In the genomic region with DNA sequence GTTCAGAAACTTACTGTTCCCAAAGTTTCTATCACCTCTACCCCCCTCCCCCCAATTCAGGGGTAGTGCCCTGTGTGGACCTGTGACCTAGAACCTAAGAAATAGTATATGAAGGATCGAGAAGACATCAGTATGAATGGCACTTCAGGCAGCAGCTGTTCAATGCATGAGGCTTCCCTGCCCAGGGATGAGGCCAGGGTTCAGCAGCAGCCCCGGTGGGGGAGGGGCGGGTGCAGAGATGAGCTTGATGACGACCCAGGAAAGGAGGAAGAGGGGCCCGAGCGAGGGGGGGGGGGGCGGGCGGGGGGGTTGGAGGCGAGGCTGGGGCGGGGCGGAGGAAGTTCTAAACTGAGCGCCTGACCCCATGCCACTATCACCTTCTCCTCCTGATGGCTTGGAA, we compare ENCODE assay signal across 19 mouse cellular contexts. TPM values are rescaled to one million over a fixed set of nuclear protein-coding genes. Genes with fewer than 3 reads are reported as not detected.
A peak's percentile ranks its signal among the peaks of the same experiment; 100 is the strongest.
DNase-seq lines count a peak whose midpoint lies in the region; ATAC-seq and TF ChIP-seq lines count a peak whose summit lies in the region.
"Had no signal": no experiment of that assay in that cellular context is flagged by ENCODE, and none has a peak within 500 bp of the region (broad histone marks: within the 10 kb centered on the region; RNA-seq: fewer than 3 reads in every experiment).

No protein-coding gene starts in this region.

- TF ChIP-seq RAD21 in CH12.LX (IDR thresholded peaks at IDR 0.05; ENCODE audit: low read depth, low read length): no peak

- no peak overlapping the region for H3K4me3 ChIP-seq in heart, embryonic 12.5 days
- H3K4me3 ChIP-seq in CH12.LX (replicated peaks in 1 of 3; ENCODE audit: low read depth in 2 of 3, low read length in 2 of 3, poor library complexity in 1 of 3): no peak overlapping the region
- no peak overlapping the region for H3K4me3 ChIP-seq in embryonic facial prominence, embryonic 10.5 days
- H3K4me3 ChIP-seq in midbrain, embryonic 15.5 days: no peak overlapping the region
- H3K4me3 ChIP-seq: embryonic facial prominence, embryonic 15.5 days; heart, embryonic 15.5 days; neural tube, embryonic 13.5 days had no signal

- no peak overlapping the region for H3K27ac ChIP-seq in heart, embryonic 12.5 days (ENCODE audit: poor library complexity, severe bottlenecking)
- H3K27ac ChIP-seq in CH12.LX (ENCODE audit: insufficient read depth, low read depth): no peak overlapping the region
- no peak overlapping the region; the same call in 1 of the 2 replicates for H3K27ac ChIP-seq in embryonic facial prominence, embryonic 10.5 days (replicated peaks)
- H3K27ac ChIP-seq in midbrain, embryonic 15.5 days: no peak overlapping the region
- H3K27ac ChIP-seq: embryonic facial prominence, embryonic 15.5 days; heart, embryonic 15.5 days; neural tube, embryonic 13.5 days had no signal

- no peaks in the 10 kb centered on the region for H3K27me3 ChIP-seq in heart, embryonic 12.5 days (replicated peaks)
- H3K27me3 ChIP-seq in CH12.LX (replicated peaks): no peaks in the 10 kb centered on the region
- H3K27me3 ChIP-seq in embryonic facial prominence, embryonic 10.5 days (replicated peaks; ENCODE audit: low read depth, poor library complexity, severe bottlenecking): peaks cover 8% of the 10 kb centered on the region; the same call in 1 of the 2 replicates
- H3K27me3 ChIP-seq in midbrain, embryonic 15.5 days (replicated peaks): no peaks in the 10 kb centered on the region
- H3K27me3 ChIP-seq: embryonic facial prominence, embryonic 15.5 days; heart, embryonic 15.5 days; neural tube, embryonic 13.5 days; Patski had no signal

- no peak for ATAC-seq in heart, embryonic 12.5 days (ENCODE audit: insufficient number of reproducible peaks, low FRiP score)
- ATAC-seq in megakaryocyte, adult 5-6 weeks (ENCODE audit: poor library complexity, severe bottlenecking): peak; percentile 51
- ATAC-seq in midbrain, embryonic 15.5 days (replicated peaks): no peak
- ATAC-seq: Patski had no signal

- peak overlapping the region; percentile 18; the same call in 1 of the 2 replicates for H3K4me2 ChIP-seq in heart, embryonic 12.5 days
- no peak overlapping the region for H3K4me2 ChIP-seq in CH12.LX (ENCODE audit: insufficient read depth, low read depth, poor library complexity, severe bottlenecking)
- no peak overlapping the region for H3K4me2 ChIP-seq in midbrain, embryonic 15.5 days
- H3K4me2 ChIP-seq: embryonic facial prominence, embryonic 15.5 days; heart, embryonic 15.5 days; neural tube, embryonic 13.5 days had no signal

- H3K9ac ChIP-seq in heart, embryonic 12.5 days: no peak overlapping the region
- H3K9ac ChIP-seq in CH12.LX (ENCODE audit: insufficient read depth, low read depth): no peak overlapping the region
- no peak overlapping the region for H3K9ac ChIP-seq in midbrain, embryonic 15.5 days
- H3K9ac ChIP-seq: embryonic facial prominence, embryonic 15.5 days; heart, embryonic 15.5 days; neural tube, embryonic 13.5 days had no signal

- no peaks in the 10 kb centered on the region for H3K79me2 ChIP-seq in CH12.LX (replicated peaks; ENCODE audit: control insufficient read depth, extremely low read depth, insufficient read depth, poor library complexity, severe bottlenecking)

- dilution Hi-C loops in CH12.LX (cut with MboI; ENCODE audit: extremely low pct_ligation_motif_present, extremely low pct_unique_long_range_greater_than_20kb, low sequenced_read_pairs): no loop called here

- DNase-seq in heart, adult 18-20 months: no peak
- peak; percentile 27 for DNase-seq in CH12.LX (ENCODE audit: extremely low read depth)
- peak; percentile 46 for DNase-seq in embryonic facial prominence, embryonic 10.5 days (ENCODE audit: low spot score)
- no peak for DNase-seq in adrenal gland, postnatal 10 days
- no peak for DNase-seq in adrenal gland, adult (ENCODE audit: inconsistent age in 2 of 2, low spot score in 1 of 2)
- DNase-seq: adrenal gland, postnatal 14 days; right cerebral cortex, postnatal 14 days had no signal

- in situ Hi-C loops in CH12.LX (cut with MboI; ENCODE audit: low pct_ligation_motif_present, low pct_unique_long_range_greater_than_20kb, low sequenced_read_pairs): loop anchor here (5.0 kb wide), 1 partner anchor 34 kb away; no protein-coding TSS in a partner anchor

- H3K36me3 ChIP-seq in heart, embryonic 12.5 days: no peaks in the 10 kb centered on the region
- no peaks in the 10 kb centered on the region for H3K36me3 ChIP-seq in CH12.LX (replicated peaks in 1 of 2; ENCODE audit: control insufficient read depth in 1 of 2, insufficient read depth in 1 of 2, low read length in 1 of 2)
- H3K36me3 ChIP-seq in embryonic facial prominence, embryonic 10.5 days (replicated peaks): no peaks in the 10 kb centered on the region
- no peaks in the 10 kb centered on the region for H3K36me3 ChIP-seq in midbrain, embryonic 15.5 days (replicated peaks)
- H3K36me3 ChIP-seq: embryonic facial prominence, embryonic 15.5 days; heart, embryonic 15.5 days; neural tube, embryonic 13.5 days had no signal

- no peak for TF ChIP-seq EP300 in CH12.LX (IDR thresholded peaks at IDR 0.05; ENCODE audit: low read length)

- H3K4me1 ChIP-seq in heart, embryonic 12.5 days (replicated peaks): peaks cover 30% of the 10 kb centered on the region
- H3K4me1 ChIP-seq in CH12.LX (ENCODE audit: control insufficient read depth in 1 of 2, insufficient read depth in 2 of 2): peaks cover 37 to 62% of the 10 kb centered on the region in 2 experiments
- peaks cover 16% of the 10 kb centered on the region for H3K4me1 ChIP-seq in embryonic facial prominence, embryonic 10.5 days
- no peaks in the 10 kb centered on the region for H3K4me1 ChIP-seq in midbrain, embryonic 15.5 days

- TF ChIP-seq POLR2A in CH12.LX (IDR thresholded peaks at IDR 0.05; ENCODE audit: low read depth, low read length): no peak

- 12% methylated on average over 3 of the region's 12 CpGs for WGBS in heart, embryonic 12.5 days
- 8% methylated on average over 10 of the region's 12 CpGs for WGBS in embryonic facial prominence, embryonic 10.5 days
- WGBS in midbrain, embryonic 15.5 days: 11% methylated on average over 8 of the region's 12 CpGs

- no peak for TF ChIP-seq CTCF in CH12.LX (conservative IDR thresholded peaks at IDR 0.05 in 1 of 2, IDR thresholded peaks at IDR 0.05 in 1 of 2; ENCODE audit: low read depth in 2 of 2, low read length in 2 of 2)

- H3K9me3 ChIP-seq in heart, embryonic 12.5 days (replicated peaks): peaks cover 9% of the 10 kb centered on the region; the same call in 1 of the 2 replicates
- no peaks in the 10 kb centered on the region for H3K9me3 ChIP-seq in CH12.LX (replicated peaks; ENCODE audit: low read length)
- H3K9me3 ChIP-seq in embryonic facial prominence, embryonic 10.5 days: no peaks in the 10 kb centered on the region
- H3K9me3 ChIP-seq in midbrain, embryonic 15.5 days: no peaks in the 10 kb centered on the region
- H3K9me3 ChIP-seq: embryonic facial prominence, embryonic 15.5 days; heart, embryonic 15.5 days; neural tube, embryonic 13.5 days had no signal

TF ChIP-seq in CH12.LX, 34 proteins besides CTCF, POLR2A, EP300 and RAD21:
- no peak for TF ChIP-seq ZKSCAN1 (IDR thresholded peaks at IDR 0.05; ENCODE audit: borderline replicate concordance, low read depth, low read length)
- TF ChIP-seq MEF2A (IDR thresholded peaks at IDR 0.05; ENCODE audit: borderline replicate concordance, low read depth, low read length): 0 out of 2 replicates have a peak, but pooled peaks have one; percentile 13

RNA-seq across cellular contexts. Expression of a gene that starts 3.6 kb away (rescaled TPM):
- not detected in 2 replicates for polyA plus RNA-seq in heart, embryonic 12.5 days (2016; fragmentation: Nextera tagmentation; extraction: Ambion mirVana)
- total RNA-seq in heart, adult 18-20 months (2021): not detected
- total RNA-seq in CH12.LX (2012; rRNA removed) (0.89 and 1.3 TPM in 2 replicates), CH12.LX (2014; rRNA removed) (0.77 and 0.90 TPM in 2 replicates)
- 1.0 and 1.4 TPM in 2 replicates for polyA plus RNA-seq in CH12.LX (2012; ENCODE audit: insufficient read length, low read depth)
- not detected in 2 replicates for polyA plus RNA-seq in embryonic facial prominence, embryonic 10.5 days (2016; fragmentation: Nextera tagmentation; extraction: Ambion mirVana)
- total RNA-seq in megakaryocyte, adult 5-6 weeks (2015): not detected in 2 replicates
- not detected in 2 replicates for total RNA-seq in megakaryocyte, adult 5-6 weeks (2017)
- total RNA-seq in adrenal gland, postnatal 10 days (2021): not detected
- polyA plus RNA-seq in midbrain, embryonic 15.5 days (2015; fragmentation: Nextera tagmentation; extraction: Ambion mirVana): not detected in 2 replicates
- total RNA-seq: adrenal gland, postnatal 14 days; layer of hippocampus, postnatal 25 days had no signal
- polyA plus RNA-seq: embryonic facial prominence, embryonic 15.5 days; frontal cortex, adult 2 months; heart, embryonic 15.5 days; kidney, adult 2 months; limb, embryonic 11.5 days; neural tube, embryonic 13.5 days; Patski; stomach, embryonic 16.5 days had no signal

RNA-seq across cellular contexts. Expression of a gene that starts 9.6 kb away (rescaled TPM):
- polyA plus RNA-seq in heart, embryonic 12.5 days (2016; fragmentation: Nextera tagmentation; extraction: Ambion mirVana): 0.13 TPM in 1 of 2 replicates, not detected in the other
- not detected for total RNA-seq in heart, adult 18-20 months (2021)
- 0.04 and 0.17 TPM in 2 replicates for total RNA-seq in CH12.LX (2012; rRNA removed)
- total RNA-seq in CH12.LX (2014; rRNA removed): 0.04 TPM in 1 of 2 replicates, not detected in the other
- polyA plus RNA-seq in CH12.LX (2012; ENCODE audit: insufficient read length, low read depth): not detected in 2 replicates
- polyA plus RNA-seq in embryonic facial prominence, embryonic 10.5 days (2016; fragmentation: Nextera tagmentation; extraction: Ambion mirVana): 0.33 and 0.51 TPM in 2 replicates
- 0.41 TPM in 1 of 2 replicates, not detected in the other for total RNA-seq in megakaryocyte, adult 5-6 weeks (2015)
- 0.04 TPM in 1 of 2 replicates, not detected in the other for total RNA-seq in megakaryocyte, adult 5-6 weeks (2017)
- under 1 TPM; 0.39 to 0.42 TPM for total RNA-seq in adrenal gland, postnatal 10 days (2021)
- 0.18 and 0.49 TPM in 2 replicates for polyA plus RNA-seq in midbrain, embryonic 15.5 days (2015; fragmentation: Nextera tagmentation; extraction: Ambion mirVana)
- polyA plus RNA-seq: heart, embryonic 15.5 days had no signal

RNA-seq across cellular contexts. Expression of a gene that starts 53.7 kb away (rescaled TPM):
- 60.8 and 80.5 TPM in 2 replicates for polyA plus RNA-seq in heart, embryonic 12.5 days (2016; fragmentation: Nextera tagmentation; extraction: Ambion mirVana)
- 10 to 100 TPM; 54.6 to 68.7 TPM for total RNA-seq in heart, adult 18-20 months (2021)
- 69.2 and 73.8 TPM in 2 replicates for total RNA-seq in CH12.LX (2012; rRNA removed)
- total RNA-seq in CH12.LX (2014; rRNA removed): 20.4 and 27.7 TPM in 2 replicates
- 49.3 and 63.2 TPM in 2 replicates for polyA plus RNA-seq in CH12.LX (2012; ENCODE audit: insufficient read length, low read depth)
- polyA plus RNA-seq in embryonic facial prominence, embryonic 10.5 days (2016; fragmentation: Nextera tagmentation; extraction: Ambion mirVana): 26.8 and 28.1 TPM in 2 replicates
- total RNA-seq in megakaryocyte, adult 5-6 weeks (2015): 151 and 156 TPM in 2 replicates
- total RNA-seq in megakaryocyte, adult 5-6 weeks (2017): 88.0 and 90.9 TPM in 2 replicates
- 100 to 1,000 TPM; 155 to 215 TPM for total RNA-seq in adrenal gland, postnatal 10 days (2021)
- 8.0 and 8.3 TPM in 2 replicates for polyA plus RNA-seq in midbrain, embryonic 15.5 days (2015; fragmentation: Nextera tagmentation; extraction: Ambion mirVana)

Comparison
In these comparisons a context has a peak if more than half of its experiments do, and no peak if none do; other contexts are left out.
1. DNase-seq: peak in CH12.LX (single experiment) and embryonic facial prominence, embryonic 10.5 days (single experiment); none in heart, adult 18-20 months (0 of 2), adrenal gland, postnatal 10 days (single experiment) and adrenal gland, adult (0 of 2).